Mouse (Mus musculus) forebrain, postnatal 0 days (tissue): ENCODE measurements at regions not wholly inside any gene's neighbourhood (a gene's known extent, or its start where the extent isn't known, plus 50 kb on each side); places are given as distances from the start of the nearest gene placed in this dataset.
A peak's percentile ranks its signal among the peaks of the same experiment; 100 is the strongest.

Experiments
- ATAC-seq: fragments of 200-750 bp; cut with Nextera tagmentation; 2 replicates; pipeline ENCODE4 v1.8.0; 2017; ENCODE audit warnings: mild to moderate bottlenecking, moderate library complexity
- DNase-seq: peaks from one replicate; pipeline ENCODE4 v3.0.0-alpha.2; 2015
- H3K27ac ChIP-seq: fragments of 300-500 bp; sonication (generic); 2 replicates; pipeline ENCODE4 v1.5.1; 2014; ENCODE audit warnings: low read depth, mild to moderate bottlenecking, antibody characterized with exemption, low read length, moderate library complexity, mixed read lengths
- H3K27me3 ChIP-seq: fragments of 300-500 bp; sonication (generic); 2 replicates; pipeline ENCODE4 v1.6.1; 2014; ENCODE audit warnings: mild to moderate bottlenecking, low read length, mixed read lengths; ENCODE audit not compliant: insufficient read depth
- H3K36me3 ChIP-seq: fragments of 300-500 bp; sonication (generic); 2 replicates; pipeline ENCODE4 v1.6.1; 2014; ENCODE audit warnings: mild to moderate bottlenecking, moderate library complexity; ENCODE audit not compliant: insufficient read depth
- H3K4me1 ChIP-seq: fragments of 300-500 bp; sonication (generic); 2 replicates; pipeline ENCODE4 v1.6.1; 2014; ENCODE audit warnings: antibody characterized with exemption; ENCODE audit not compliant: insufficient read depth
- H3K4me2 ChIP-seq: fragments of 300-500 bp; sonication (generic); 2 replicates; pipeline ENCODE4 v1.6.1; 2014; ENCODE audit warnings: low read depth, mild to moderate bottlenecking, moderate library complexity
- H3K4me3 ChIP-seq: fragments of 300-500 bp; sonication (generic); 2 replicates; pipeline ENCODE4 v1.5.1; 2014; ENCODE audit warnings: low read depth, low read length, mixed read lengths
- H3K9ac ChIP-seq: fragments of 300-500 bp; sonication (generic); 2 replicates; pipeline ENCODE4 v1.6.1; 2014; ENCODE audit warnings: mild to moderate bottlenecking
- H3K9me3 ChIP-seq: fragments of 300-500 bp; sonication (generic); 2 replicates; pipeline ENCODE4 v1.6.1; 2016; ENCODE audit warnings: low read length
- CTCF ChIP-seq: sonication (generic); IDR thresholded peaks from 2 replicates; pipeline ENCODE4 v1.5.1; 2016; ENCODE audit warnings: antibody characterized with exemption, control low read depth, low read depth
- WGBS: fragments of 180-500 bp; shearing (Covaris S2); extraction: QIAGEN DNeasy Blood & Tissue Kit; methylation state at CpG from one replicate; pipeline ENCODE4 v1.1.7; 2014; 5-methylcytosine and 5-hydroxymethylcytosine counted together

DNA sequence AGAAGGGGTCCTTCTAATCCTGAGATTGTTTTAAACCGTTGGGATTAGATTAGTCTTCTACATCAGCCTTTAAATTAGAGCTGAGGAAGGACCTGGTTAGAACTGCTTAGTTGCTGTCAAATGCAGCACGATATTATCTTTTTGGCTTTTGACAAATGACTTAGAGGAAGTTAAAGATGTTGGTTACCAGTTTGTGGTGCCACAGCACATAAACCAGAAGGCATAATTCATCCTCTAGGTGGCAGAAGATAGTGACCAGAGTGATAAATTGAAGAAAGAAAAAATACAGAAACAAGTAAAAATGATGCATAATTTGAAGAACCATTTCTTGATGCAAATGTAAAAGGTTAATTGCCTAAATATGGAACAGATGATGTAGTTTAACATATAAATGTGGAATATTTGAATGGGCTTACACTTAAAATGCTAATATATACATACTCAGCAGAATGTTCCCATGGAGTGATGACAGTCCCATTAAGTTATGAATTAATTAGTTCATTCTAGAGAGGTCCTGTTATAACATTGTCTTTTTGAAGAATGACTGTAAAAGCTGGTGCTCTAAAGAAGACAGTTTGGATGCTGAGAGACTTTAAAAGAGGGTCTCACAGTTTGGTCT lies 760.0 kb downstream of the 1190002N15Rik start:
- ATAC-seq (peak; percentile 74), DNase-seq (no peak)

More for the DNA sequence above, 760.0 kb downstream of the 1190002N15Rik start:
- no peaks in the 10 kb centered on the region for H3K27me3 ChIP-seq
- H3K4me1 ChIP-seq: no peaks in the 10 kb centered on the region
- peak; percentile 43 for TF ChIP-seq CTCF
- no peak overlapping the region for H3K9ac ChIP-seq
- H3K9me3 ChIP-seq: no peaks in the 10 kb centered on the region
- no peak overlapping the region for H3K4me2 ChIP-seq
- 60% methylated on average over 2 of the region's 2 CpGs for WGBS
- no peaks in the 10 kb centered on the region for H3K36me3 ChIP-seq
- no peak overlapping the region for H3K27ac ChIP-seq
- no peak overlapping the region for H3K4me3 ChIP-seq
